Mouse (Mus musculus): ENCODE results near the gene Zfp978. TPM values are rescaled to one million over a fixed set of nuclear protein-coding genes. Genes with fewer than 3 reads are reported as not detected.
"Not testable (repeated sequence)": the region's sequence is repeated elsewhere in the genome, so short reads cannot be mapped to it uniquely, and the experiment has no call there.

The Zfp978 gene
- polyA plus RNA-seq, 1 experiment from 2014 or later, result 0.22 TPM

- DNase-seq (ENCODE audit: low spot score) (no peak), ATAC-seq (ENCODE audit: low FRiP score) (no peak)
- H3K9me3 ChIP-seq (ENCODE audit: control insufficient read depth, low read length), result peaks cover 33% of the 10 kb centered on the region
- no peaks in the 10 kb centered on the region for H3K36me3 ChIP-seq (ENCODE audit: control insufficient read depth, insufficient read depth, low read length)
- no peak overlapping the region for H3K9ac ChIP-seq (ENCODE audit: low read depth, low read length)
- H3K27me3 ChIP-seq (ENCODE audit: control insufficient read depth, insufficient read depth, low read length), result no peaks in the 10 kb centered on the region
- 63% methylated on average over 10 of the region's 10 CpGs for WGBS
- H3K4me3 ChIP-seq (ENCODE audit: low read depth, low read length), result no peak overlapping the region
- H3K4me2 ChIP-seq (replicated peaks; ENCODE audit: low read depth, low read length), result no peak overlapping the region
- no peak overlapping the region for H3K27ac ChIP-seq (ENCODE audit: low read depth, low read length)
- H3K4me1 ChIP-seq (replicated peaks; ENCODE audit: control insufficient read depth, insufficient read depth, low read length), result no peaks in the 10 kb centered on the region
Observed at GRCm38 (mm10) chr4:147417921-147418320, 56.8 kb downstream of the Zfp978 start.

- ATAC-seq (ENCODE audit: low FRiP score); DNase-seq (ENCODE audit: low spot score); H3K9ac ChIP-seq (ENCODE audit: low read depth, low read length); H3K4me2 ChIP-seq (replicated peaks; ENCODE audit: low read depth, low read length); H3K27me3 ChIP-seq (ENCODE audit: control insufficient read depth, insufficient read depth, low read length); H3K36me3 ChIP-seq (ENCODE audit: control insufficient read depth, insufficient read depth, low read length); H3K4me1 ChIP-seq (replicated peaks; ENCODE audit: control insufficient read depth, insufficient read depth, low read length); H3K4me3 ChIP-seq (ENCODE audit: low read depth, low read length); H3K27ac ChIP-seq (ENCODE audit: low read depth, low read length): not testable (repeated sequence)
- H3K9me3 ChIP-seq (ENCODE audit: control insufficient read depth, low read length), result peaks cover 37% of the 10 kb centered on the region
- 67% methylated on average over 7 of the region's 7 CpGs for WGBS
Observed at GRCm38 (mm10) chr4:147418333-147418732, 57.2 kb downstream of the Zfp978 start.

GRCm38 (mm10) chr4:147419190-147419589 lies 58.1 kb downstream of the Zfp978 start:
- not testable (repeated sequence) for DNase-seq (ENCODE audit: low spot score); ATAC-seq (ENCODE audit: low FRiP score); H3K27me3 ChIP-seq (ENCODE audit: control insufficient read depth, insufficient read depth, low read length); H3K4me1 ChIP-seq (replicated peaks; ENCODE audit: control insufficient read depth, insufficient read depth, low read length); H3K4me3 ChIP-seq (ENCODE audit: low read depth, low read length); H3K36me3 ChIP-seq (ENCODE audit: control insufficient read depth, insufficient read depth, low read length); H3K27ac ChIP-seq (ENCODE audit: low read depth, low read length); H3K9ac ChIP-seq (ENCODE audit: low read depth, low read length); H3K4me2 ChIP-seq (replicated peaks; ENCODE audit: low read depth, low read length)
- 88% methylated on average over 8 of the region's 8 CpGs for WGBS
- peaks cover 42% of the 10 kb centered on the region for H3K9me3 ChIP-seq (ENCODE audit: control insufficient read depth, low read length)

GRCm38 (mm10) chr4:147419756-147420590 lies 58.9 kb downstream of the Zfp978 start:
- not testable (repeated sequence) for DNase-seq (ENCODE audit: low spot score); H3K4me2 ChIP-seq (replicated peaks; ENCODE audit: low read depth, low read length); H3K27ac ChIP-seq (ENCODE audit: low read depth, low read length); H3K36me3 ChIP-seq (ENCODE audit: control insufficient read depth, insufficient read depth, low read length); H3K27me3 ChIP-seq (ENCODE audit: control insufficient read depth, insufficient read depth, low read length); H3K4me1 ChIP-seq (replicated peaks; ENCODE audit: control insufficient read depth, insufficient read depth, low read length); H3K4me3 ChIP-seq (ENCODE audit: low read depth, low read length); H3K9ac ChIP-seq (ENCODE audit: low read depth, low read length)
- 0 out of 2 replicates have a peak, but pooled peaks have one; percentile 7 for ATAC-seq (ENCODE audit: low FRiP score)
- peaks cover 42% of the 10 kb centered on the region for H3K9me3 ChIP-seq (ENCODE audit: control insufficient read depth, low read length)
- WGBS, result 83% methylated on average over 5 of the region's 5 CpGs

GRCm38 (mm10) chr4:147420794-147421193 lies 59.7 kb downstream of the Zfp978 start:
- Histone ChIP-seq H3K9ac (ENCODE audit: low read depth, low read length) (no peak overlapping the region), H3K27me3 (ENCODE audit: control insufficient read depth, insufficient read depth, low read length) (no peaks in the 10 kb centered on the region), H3K4me2 (replicated peaks; ENCODE audit: low read depth, low read length) (no peak overlapping the region), H3K9me3 (ENCODE audit: control insufficient read depth, low read length) (peaks cover 47% of the 10 kb centered on the region), H3K27ac (ENCODE audit: low read depth, low read length) (no peak overlapping the region), H3K36me3 (ENCODE audit: control insufficient read depth, insufficient read depth, low read length) (no peaks in the 10 kb centered on the region), H3K4me1 (replicated peaks; ENCODE audit: control insufficient read depth, insufficient read depth, low read length) (no peaks in the 10 kb centered on the region), H3K4me3 (ENCODE audit: low read depth, low read length) (no peak overlapping the region)
- DNase-seq (ENCODE audit: low spot score), result no peak
- 70% methylated on average over 3 of the region's 3 CpGs for WGBS
- no peak for ATAC-seq (ENCODE audit: low FRiP score)

GRCm38 (mm10) chr4:147421316-147421715 lies 60.2 kb downstream of the Zfp978 start:
- not testable (repeated sequence) for H3K9ac ChIP-seq (ENCODE audit: low read depth, low read length); H3K4me3 ChIP-seq (ENCODE audit: low read depth, low read length); H3K36me3 ChIP-seq (ENCODE audit: control insufficient read depth, insufficient read depth, low read length); DNase-seq (ENCODE audit: low spot score); H3K27ac ChIP-seq (ENCODE audit: low read depth, low read length); H3K4me2 ChIP-seq (replicated peaks; ENCODE audit: low read depth, low read length); H3K27me3 ChIP-seq (ENCODE audit: control insufficient read depth, insufficient read depth, low read length); H3K4me1 ChIP-seq (replicated peaks; ENCODE audit: control insufficient read depth, insufficient read depth, low read length); ATAC-seq (ENCODE audit: low FRiP score)
- H3K9me3 ChIP-seq (ENCODE audit: control insufficient read depth, low read length), result peaks cover 47% of the 10 kb centered on the region
- 29% methylated on average over 1 of the region's 1 CpGs for WGBS

GRCm38 (mm10) chr4:147423140-147423539 lies 62.0 kb downstream of the Zfp978 start:
- H3K4me1 ChIP-seq (replicated peaks; ENCODE audit: control insufficient read depth, insufficient read depth, low read length), result no peaks in the 10 kb centered on the region
- no peak for DNase-seq (ENCODE audit: low spot score)
- H3K4me3 ChIP-seq (ENCODE audit: low read depth, low read length), result no peak overlapping the region
- no peak overlapping the region for H3K27ac ChIP-seq (ENCODE audit: low read depth, low read length)
- no peak overlapping the region for H3K9ac ChIP-seq (ENCODE audit: low read depth, low read length)
- peaks cover 36% of the 10 kb centered on the region for H3K9me3 ChIP-seq (ENCODE audit: control insufficient read depth, low read length)
- no peaks in the 10 kb centered on the region for H3K36me3 ChIP-seq (ENCODE audit: control insufficient read depth, insufficient read depth, low read length)
- ATAC-seq (ENCODE audit: low FRiP score), result peak; percentile 10
- H3K27me3 ChIP-seq (ENCODE audit: control insufficient read depth, insufficient read depth, low read length), result no peaks in the 10 kb centered on the region
- WGBS, result 57% methylated on average over 3 of the region's 3 CpGs
- no peak overlapping the region for H3K4me2 ChIP-seq (replicated peaks; ENCODE audit: low read depth, low read length)

GRCm38 (mm10) chr4:147423641-147424298 lies 62.7 kb downstream of the Zfp978 start:
- no peaks in the 10 kb centered on the region for H3K27me3 ChIP-seq (ENCODE audit: control insufficient read depth, insufficient read depth, low read length)
- no peaks in the 10 kb centered on the region for H3K36me3 ChIP-seq (ENCODE audit: control insufficient read depth, insufficient read depth, low read length)
- H3K27ac ChIP-seq (ENCODE audit: low read depth, low read length), result no peak overlapping the region
- no peak overlapping the region for H3K9ac ChIP-seq (ENCODE audit: low read depth, low read length)
- H3K4me2 ChIP-seq (replicated peaks; ENCODE audit: low read depth, low read length), result no peak overlapping the region
- H3K4me1 ChIP-seq (replicated peaks; ENCODE audit: control insufficient read depth, insufficient read depth, low read length), result no peaks in the 10 kb centered on the region
- 65% methylated on average over 4 of the region's 4 CpGs for WGBS
- ATAC-seq (ENCODE audit: low FRiP score) (peak; percentile 13; the same call in 1 of the 2 replicates), DNase-seq (ENCODE audit: low spot score) (no peak)
- H3K4me3 ChIP-seq (ENCODE audit: low read depth, low read length), result no peak overlapping the region
- H3K9me3 ChIP-seq (ENCODE audit: control insufficient read depth, low read length), result peaks cover 35% of the 10 kb centered on the region

Data from hindbrain, embryonic 11.5 days (tissue).